Mouse (Mus musculus): ENCODE measurements around the gene Slc25a45.
"Not testable (repeated sequence)": the region's sequence is repeated elsewhere in the genome, so short reads cannot be mapped to it uniquely, and the experiment has no call there.

Gene Slc25a45

DNA sequence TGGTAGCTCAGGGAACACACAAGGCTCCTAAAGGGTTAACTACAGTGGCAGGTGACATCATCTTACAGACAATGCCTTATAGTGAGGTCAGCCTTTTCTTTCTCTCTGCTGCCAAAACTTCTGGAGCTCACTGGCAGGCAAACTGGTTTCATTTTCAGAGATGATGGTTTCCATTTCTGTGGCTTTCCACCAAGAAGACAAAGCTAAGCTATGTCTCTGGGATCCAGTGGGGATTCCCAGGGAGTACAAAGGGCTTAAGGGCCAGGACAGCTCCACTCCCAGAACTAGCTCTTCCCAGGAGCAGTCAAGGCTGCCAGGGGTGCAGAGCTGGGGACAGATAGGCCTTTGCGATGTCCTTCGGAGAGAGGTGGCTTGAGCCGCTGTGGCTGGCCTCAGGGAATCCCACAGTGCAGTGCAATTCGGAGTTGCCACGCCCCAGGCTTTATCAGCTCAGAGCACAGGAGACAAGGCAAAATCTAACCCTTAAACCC is 26.1 kb upstream of the Slc25a45 start:
- DNase-seq (ENCODE audit: inconsistent age in 2 of 2, low spot score in 1 of 2): peak; percentile 71 to 82

DNA sequence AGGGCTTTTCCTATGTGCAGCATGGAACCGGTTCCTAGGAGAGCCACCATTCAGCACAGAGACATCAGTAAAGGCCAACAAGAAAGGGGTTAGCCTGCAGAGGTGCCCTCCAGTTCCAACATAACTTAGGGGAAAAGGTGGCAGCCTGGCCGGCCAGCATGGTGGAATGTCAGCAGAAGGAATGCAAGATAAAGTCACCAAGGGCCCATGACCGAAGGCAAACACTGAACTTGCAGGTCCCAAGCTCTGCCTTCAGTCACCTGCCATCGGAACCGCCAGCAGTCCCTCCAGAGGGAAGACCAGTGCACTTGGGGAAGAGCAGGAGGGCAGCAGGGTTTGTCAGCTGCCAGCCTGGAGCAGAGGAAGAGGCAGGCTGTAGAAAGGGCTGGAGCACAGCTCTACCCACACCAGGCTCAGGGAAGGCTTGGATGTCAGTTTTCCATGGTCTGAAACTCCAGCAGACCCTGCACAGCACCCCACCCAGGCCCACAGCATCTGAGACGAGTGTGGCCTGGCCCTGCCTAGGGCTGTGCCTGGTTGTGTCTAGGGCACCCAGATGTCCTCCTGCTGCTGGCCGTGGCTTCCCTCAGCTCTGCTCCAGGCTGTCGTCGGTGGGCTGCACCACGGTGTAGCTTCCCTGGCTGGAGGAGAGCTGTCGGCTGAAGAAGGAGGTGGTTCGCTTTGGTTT is 25.4 kb upstream of the Slc25a45 start:
- DNase-seq (ENCODE audit: inconsistent age in 2 of 2, low spot score in 1 of 2): no peak

DNA sequence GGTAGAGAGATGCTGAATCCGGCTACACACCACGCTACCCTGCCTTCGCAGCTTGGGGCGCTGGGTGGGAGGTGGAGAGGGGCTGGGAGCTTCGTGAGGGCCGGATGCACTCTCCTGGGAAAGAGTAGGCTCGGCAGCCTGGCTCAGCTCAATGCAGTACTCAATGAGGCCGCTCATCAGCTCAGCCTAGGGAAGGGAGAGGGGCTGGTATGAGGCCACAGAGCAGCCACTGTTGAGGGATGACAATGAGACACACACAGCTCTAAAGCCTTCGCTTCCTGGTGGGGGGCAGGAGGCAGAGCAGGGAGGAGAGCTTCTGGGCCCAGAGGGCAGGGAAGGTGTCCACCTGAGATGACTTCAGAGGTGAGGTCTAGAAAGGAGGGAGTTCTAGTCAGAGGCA is 21.0 kb upstream of the Slc25a45 start:
- peak in 1 of 2 experiments; percentile 17 for DNase-seq (ENCODE audit: inconsistent age in 2 of 2, low spot score in 1 of 2)

DNA sequence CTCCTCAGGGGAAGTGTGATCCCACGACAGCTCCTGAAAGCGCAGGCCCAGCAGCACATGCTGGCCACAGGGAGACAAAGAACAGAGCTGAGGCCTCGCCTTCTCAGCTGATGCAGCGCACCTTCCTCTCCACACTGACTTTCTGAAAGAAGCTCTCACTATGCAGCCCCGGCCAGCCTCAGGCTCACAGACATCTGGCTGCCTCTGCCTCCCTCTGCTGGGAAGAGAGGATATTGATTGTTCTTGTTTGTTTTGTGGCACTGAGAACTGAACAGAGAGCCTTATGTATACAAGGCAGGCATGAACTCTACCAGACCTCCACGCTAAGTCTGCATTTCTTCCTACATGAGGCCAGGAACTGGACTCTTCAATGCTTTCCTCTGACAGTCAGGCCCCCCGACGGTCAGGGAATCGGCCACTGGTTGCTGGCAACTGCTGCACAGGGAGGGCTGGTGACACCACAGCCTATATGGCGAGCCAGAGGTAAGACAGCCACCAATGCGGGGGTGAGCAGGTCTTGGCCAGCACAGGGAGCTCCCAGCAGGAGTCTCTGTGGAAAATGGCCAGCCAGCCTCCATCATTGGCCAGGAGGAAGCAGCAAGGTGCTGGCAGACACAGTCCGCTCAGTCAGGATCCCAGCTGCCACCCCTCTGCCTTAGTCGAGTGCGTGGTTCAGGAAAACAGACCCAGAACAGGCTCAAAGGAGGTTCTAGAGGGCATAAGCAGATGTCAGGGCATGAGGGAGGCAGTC is 15.1 kb upstream of the Slc25a45 start:
- DNase-seq (ENCODE audit: inconsistent age in 2 of 2, low spot score in 1 of 2): peak in 1 of 2 experiments; percentile 31

DNA sequence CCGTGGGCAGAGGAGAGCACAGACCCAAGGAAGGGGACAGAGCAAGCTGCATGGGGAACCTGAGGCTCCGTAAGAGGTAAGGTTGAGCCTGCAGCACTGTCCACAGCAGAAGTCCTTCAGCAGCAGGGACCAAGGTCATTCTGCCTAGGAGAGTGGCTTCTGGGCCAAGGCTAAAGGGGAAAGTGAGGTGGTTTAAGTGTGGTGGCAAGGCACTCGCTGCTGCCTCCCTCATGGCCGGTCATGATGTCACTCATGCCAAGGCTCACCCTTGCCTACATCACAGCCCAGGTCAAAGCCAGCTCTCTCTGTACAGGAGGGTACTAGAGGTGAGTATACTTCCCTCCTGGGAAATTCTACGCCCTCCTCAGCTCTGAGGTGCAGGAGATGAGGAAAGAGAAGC is 13.8 kb upstream of the Slc25a45 start:
- peak; percentile 58 to 80 for DNase-seq (ENCODE audit: inconsistent age in 2 of 2, low spot score in 1 of 2)

DNA sequence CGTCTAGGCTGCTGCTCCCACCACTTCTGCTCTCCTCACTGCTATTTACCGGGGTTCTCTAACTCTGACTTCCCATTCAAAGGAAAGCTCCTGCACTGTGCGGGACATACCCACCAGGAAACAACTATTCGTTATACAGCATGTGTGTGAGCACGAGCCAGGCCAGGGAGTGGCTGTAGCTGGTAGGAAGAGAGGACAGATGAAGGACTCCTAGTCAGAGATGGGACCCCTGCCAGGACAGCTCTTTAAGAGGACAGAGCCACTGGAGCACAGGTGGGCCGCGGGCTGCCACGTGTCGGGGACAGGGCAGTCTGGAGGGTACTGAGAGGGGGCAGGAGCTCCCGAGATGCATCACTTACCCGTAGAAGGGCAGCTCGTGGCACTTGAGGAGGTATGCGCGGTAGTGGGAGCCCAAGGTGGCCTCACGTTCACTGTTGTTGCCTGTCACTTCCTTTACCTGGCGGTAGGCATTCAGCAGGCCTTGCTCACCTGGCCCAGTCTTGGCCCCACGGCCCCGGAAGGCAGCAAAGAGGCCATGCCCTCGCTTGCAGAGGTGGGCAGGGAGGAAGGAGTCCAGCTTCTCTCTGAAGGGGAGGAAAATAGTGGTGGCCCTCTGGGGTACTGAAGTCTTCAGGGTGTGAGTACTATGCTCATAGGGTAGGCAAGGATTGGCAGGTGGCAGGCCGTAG is 12.8 kb upstream of the Slc25a45 start:
- peak in 1 of 2 experiments; percentile 26 for DNase-seq (ENCODE audit: inconsistent age in 2 of 2, low spot score in 1 of 2)

DNA sequence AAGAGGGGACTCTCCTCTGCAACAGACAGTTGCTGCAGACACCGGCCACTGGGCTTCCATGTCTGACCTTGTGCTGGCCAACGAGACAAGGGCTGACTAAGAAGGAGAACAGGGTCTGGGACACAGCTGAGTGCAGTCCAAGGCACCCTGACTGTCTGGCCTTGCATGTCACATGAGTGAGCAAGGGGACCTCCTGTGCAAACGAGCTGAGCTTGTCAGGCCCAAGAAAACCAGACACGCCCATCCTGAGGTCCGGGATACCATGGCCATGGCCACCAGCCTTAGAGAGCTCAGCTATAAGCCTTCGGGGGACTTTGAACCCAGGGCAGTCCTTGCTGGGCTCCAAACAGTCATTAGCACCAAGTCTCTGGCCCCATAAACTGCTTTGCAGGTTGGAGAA is 9.5 kb upstream of the Slc25a45 start:
- peak; percentile 66 to 86 for DNase-seq (ENCODE audit: inconsistent age in 2 of 2, low spot score in 1 of 2)

DNA sequence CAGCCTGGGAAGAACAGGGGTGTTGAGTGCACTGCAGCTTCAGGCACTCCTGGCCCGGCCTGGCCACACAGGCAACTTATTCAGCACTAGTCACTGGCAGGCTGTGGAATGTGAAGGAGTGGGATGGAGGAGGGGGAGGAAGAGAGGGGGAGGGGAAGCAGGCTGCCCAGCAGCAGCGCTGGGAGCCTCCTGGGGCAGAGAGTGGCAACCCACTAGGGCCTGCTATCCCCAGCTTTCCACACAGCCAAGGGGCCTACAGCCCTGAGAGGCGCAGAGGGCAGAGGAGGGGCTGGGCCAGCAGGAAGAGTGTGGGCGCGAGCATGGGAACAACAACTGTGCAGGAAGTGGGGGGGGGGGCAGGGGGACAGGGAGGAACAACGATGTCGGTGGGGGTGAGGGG is 6.3 kb upstream of the Slc25a45 start:
- peak; percentile 27 to 38 for DNase-seq (ENCODE audit: inconsistent age in 2 of 2, low spot score in 1 of 2)

DNA sequence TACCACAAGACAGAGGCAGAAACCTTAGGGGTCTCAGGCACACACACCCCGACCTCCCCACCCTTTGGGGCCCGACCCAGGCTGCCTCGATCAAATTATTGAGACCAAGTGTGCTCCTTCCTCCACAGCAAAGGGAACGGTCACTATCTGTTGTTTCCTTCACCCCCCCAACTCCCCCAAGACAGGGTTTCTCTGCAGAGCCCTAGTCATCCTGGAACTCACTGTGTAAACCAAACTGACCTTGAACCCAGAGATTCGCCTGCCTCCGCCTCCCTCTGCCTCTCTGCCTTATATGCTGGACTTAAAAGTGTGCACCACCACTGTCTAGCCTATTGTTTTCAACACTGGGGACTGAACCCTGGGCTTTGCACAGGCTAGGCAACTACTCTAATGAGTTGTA is 5.9 kb upstream of the Slc25a45 start:
- peak in 1 of 2 experiments; percentile 37 for DNase-seq (ENCODE audit: inconsistent age in 2 of 2, low spot score in 1 of 2)

DNA sequence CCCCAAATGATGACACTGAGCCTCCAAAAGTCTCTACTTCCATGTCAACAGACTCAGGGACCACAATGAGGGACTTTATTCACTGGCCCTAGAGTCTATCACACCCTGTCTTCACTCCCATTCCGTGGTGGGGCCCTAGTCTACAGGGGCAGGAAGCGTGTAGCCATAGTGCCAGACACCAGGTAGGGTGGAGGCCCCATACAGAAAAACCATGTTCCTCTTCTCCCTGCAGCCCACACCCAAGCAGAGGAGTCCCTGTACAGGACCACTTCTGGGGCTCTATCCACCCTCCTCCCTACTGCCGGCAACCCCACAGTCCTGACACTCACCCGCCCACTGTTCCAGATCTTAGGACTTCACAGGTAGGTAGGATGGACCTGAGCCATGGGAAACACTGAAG is 5.1 kb upstream of the Slc25a45 start:
- peak in 1 of 2 experiments; percentile 33 for DNase-seq (ENCODE audit: inconsistent age in 2 of 2, low spot score in 1 of 2)

DNA sequence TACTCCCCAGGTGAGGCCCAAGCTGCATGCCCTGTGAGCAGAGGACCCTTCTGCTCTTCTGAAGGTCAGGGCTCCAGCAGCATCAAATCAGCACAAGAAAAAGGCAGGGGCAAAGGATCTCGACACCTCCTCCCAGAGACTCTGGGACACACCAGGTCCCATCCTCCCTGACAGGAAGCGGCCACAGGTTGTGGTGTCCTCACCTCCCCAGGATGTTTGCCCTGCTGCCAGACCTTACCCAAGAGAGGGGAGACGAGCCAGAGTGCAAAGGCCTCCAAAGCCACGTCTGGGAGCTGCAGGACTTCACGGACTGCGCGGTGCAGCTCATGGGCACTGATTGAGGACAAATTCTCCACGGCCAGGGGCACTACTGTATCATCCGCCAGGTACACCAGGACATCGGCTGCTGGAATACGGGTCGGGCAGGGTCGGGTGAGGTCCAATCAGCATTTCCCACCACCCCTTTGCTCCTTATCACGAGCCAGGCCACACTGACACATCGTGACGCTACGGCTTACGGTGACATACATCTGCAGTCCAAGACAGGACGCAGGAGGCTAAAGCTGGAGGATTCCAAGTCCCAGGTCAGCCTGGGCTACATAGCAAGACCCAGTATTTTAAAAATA is 4.6 kb upstream of the Slc25a45 start:
- DNase-seq (ENCODE audit: inconsistent age in 2 of 2, low spot score in 1 of 2): no peak

DNA sequence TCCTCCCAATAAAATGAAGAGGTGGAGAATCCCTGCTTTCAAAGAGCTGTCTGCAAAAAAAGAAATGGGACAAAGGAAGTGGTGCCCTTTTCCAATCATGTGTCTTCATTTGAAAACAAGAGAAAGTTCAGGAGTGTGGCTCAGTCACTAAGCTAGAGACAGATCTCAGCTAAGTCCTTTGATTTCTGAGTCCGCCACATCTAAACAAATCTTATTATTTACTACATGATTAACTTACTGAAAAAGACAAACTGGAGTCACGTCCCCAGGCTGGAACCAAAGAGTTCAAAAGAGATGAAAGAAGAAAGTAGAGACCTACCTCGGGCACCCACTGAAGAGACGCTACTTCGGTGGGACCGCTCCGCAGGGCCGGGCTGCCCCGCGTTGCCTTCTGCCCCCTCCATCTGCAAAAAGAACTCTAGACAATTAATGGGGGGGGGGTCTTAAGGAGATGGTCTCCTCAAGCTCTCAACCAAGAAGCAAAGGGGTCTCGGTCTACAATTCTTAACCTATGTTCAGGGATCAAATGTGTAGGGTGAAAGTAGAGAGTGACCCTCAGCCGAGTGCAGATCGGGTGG is 3.1 kb upstream of the Slc25a45 start:
- DNase-seq (ENCODE audit: inconsistent age in 2 of 2, low spot score in 1 of 2): peak in 1 of 2 experiments; percentile 61

DNA sequence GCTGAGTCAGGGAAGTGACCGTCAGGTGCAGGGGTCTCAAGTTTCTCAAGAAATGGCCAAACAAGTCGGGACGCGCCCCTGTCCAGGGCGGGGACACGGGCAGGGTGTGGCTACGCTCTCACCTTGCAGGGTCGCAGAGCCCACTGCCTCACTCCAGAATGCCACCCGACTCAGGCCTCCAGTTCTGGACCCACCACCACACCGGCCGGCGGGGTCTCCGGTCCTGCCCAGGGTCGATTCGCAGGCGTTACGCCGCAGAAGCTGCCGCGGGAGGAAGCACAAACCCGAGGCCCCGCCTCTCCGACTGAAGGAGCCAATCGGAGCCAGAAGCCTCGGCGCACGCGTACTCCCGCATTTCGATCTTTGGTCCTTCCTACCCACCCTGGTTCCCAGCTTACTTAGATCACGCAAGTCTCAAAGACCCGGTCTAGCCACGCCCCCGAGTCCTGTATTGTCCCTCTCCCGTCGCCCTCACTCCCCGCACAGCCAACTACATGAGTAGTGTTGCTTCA is 2.6 kb upstream of the Slc25a45 start, which contains the start of gene Frmd8:
Gene Frmd8 (minus strand): TSS at position 306 of the 512 bp plus-strand sequence.
- peak; percentile 95 to 98 for DNase-seq (ENCODE audit: inconsistent age in 2 of 2, low spot score in 1 of 2)

DNA sequence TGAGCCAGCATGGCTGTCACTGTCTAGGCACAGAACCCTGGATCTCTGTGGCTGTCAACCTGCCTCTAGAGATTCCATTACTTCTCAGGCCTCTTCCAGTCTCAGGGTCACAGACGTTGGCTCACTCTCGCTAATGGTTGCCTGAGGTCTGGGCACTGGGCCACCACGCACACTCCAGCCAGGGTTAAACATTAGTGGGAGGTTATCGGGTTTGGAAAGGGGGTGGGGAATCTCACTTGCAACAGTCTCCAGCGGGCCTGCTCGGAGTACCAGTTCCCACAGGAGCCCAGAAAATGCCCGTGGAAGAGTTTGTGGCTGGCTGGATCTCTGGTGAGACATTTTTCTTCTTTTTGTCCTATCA is 734 bp downstream of the Slc25a45 start:
- DNase-seq (ENCODE audit: inconsistent age in 2 of 2, low spot score in 1 of 2): peak in 1 of 2 experiments; percentile 88

DNA sequence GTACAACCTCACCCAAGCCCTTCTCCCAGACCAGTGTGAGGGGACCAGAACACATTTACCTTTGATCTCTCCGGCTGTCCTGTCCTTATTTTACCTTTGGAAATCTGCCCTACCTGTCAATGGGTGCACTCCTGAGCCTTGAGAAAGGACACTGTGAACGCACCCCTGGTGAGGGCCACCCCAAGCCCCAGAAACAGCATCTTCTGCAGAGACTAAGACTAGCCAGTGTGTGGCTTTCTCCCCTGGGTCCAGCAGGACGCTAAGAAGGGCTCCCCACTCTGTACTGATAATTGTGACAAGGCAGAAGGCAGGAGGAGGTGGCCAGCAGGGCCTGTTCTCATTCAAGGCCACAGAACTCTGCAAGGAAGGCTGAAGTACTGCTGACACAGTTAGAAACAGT is 1.3 kb downstream of the Slc25a45 start:
- peak; percentile 78 to 84 for DNase-seq (ENCODE audit: inconsistent age in 2 of 2, low spot score in 1 of 2)

DNA sequence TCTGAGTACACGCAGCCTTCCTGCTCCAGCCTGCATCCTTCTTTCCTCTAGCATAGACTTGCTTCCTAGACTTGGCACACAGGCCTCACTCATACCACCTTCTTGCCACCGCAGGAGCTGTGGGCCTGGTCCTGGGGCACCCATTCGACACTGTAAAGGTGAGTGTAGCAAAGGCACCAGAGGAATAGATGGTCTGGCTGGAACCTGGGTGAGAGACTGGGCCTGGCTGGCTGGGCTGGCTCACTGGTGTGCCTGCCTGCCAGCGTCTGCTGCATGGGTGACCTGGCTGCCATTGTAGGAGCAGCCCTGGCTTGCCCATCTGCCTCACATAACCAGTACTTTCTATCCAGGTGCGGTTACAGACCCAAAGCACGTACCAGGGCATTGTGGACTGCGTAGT is 2.1 kb downstream of the Slc25a45 start:
- DNase-seq (ENCODE audit: inconsistent age in 2 of 2, low spot score in 1 of 2): no peak

DNA sequence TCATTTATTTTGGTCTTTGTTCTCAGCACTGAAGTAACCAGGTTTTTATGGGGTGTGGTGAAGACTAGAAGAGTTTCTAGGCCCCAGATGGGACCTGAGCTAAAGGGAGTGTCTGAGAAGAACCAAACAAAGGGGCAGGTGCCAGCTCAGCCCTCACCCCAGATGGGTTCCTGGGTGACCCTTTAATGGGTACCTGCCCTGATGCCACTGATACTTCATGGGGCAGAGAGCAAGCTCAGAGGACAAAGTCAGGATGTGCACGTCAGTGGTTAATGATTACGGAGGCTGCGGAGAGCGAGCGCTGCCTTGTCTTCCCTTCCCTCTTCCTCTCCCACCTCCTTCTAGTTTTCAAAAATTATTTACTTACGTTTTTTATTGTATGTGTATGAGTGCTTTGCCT is 3.5 kb downstream of the Slc25a45 start:
- no peak for DNase-seq (ENCODE audit: inconsistent age in 2 of 2, low spot score in 1 of 2)

DNA sequence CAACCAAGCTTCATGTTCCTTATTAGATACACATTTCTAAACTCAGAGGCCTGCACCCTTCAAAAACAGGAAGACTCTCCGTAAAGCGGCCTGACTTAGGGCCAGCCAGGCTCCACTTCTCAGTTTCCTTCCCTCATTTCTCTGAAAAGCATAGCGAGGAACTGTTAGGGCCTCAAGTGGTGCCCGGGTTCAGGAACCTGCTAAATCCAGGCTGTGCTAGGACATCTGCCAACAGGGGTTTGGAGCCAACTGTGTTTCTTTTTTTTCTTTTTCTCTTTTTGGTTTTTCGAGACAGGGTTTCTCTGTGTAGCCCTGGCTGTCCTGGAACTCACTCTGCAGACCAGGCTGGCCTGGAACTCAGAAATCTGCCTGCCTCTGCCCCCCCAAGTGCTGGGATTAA is 4.5 kb downstream of the Slc25a45 start:
- DNase-seq (ENCODE audit: inconsistent age in 2 of 2, low spot score in 1 of 2): not testable (repeated sequence)

DNA sequence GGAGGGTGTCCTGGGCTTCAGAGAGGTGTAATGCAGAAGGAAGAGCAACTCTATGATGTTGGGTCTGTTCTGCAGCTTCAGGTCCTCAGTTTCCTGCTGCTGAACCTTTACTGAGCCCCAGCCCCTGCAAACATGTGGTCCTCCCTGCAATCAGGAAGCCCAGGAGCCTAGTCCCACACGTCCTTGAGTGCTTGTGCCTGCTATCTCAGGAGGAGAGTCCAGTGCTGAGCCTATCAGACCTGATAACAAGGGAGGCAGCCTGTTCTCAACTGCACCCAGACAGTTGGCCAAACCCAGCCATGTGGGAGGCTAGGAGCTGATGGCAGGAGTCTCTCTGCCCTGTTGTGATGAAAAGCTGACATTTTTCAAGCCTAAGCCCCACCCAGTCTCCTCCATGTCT is 6.3 kb downstream of the Slc25a45 start:
- no peak for DNase-seq (ENCODE audit: inconsistent age in 2 of 2, low spot score in 1 of 2)

DNA sequence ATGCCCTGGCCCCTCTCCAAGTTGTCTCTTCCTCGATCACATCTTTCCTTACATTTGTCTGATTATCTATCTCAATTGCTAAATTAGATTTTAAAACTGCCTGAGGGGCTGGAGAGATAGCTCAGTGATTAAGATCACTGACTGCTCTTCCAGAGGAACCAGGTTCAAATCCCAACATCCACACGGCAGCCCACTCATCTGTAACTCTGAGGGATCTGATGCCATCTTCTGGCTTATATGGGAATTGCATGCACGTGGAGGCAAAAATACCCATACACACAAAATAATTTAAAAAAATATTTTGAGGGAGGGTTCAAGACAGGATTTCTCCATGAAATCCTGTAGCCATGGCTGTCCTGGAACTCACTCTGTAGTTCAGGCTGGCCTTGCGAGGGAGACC is 8.2 kb downstream of the Slc25a45 start:
- DNase-seq (ENCODE audit: inconsistent age in 2 of 2, low spot score in 1 of 2): peak in 1 of 2 experiments; percentile 68

All from adrenal gland, adult (tissue).